Mouse (Mus musculus): ENCODE data around the gene Nedd9. TPM values are rescaled to one million over a fixed set of nuclear protein-coding genes. Genes with fewer than 3 reads are reported as not detected.

Gene Nedd9
- total and polyA plus RNA-seq, 2 experiments, result 2.5 to 3.3 TPM

DNA sequence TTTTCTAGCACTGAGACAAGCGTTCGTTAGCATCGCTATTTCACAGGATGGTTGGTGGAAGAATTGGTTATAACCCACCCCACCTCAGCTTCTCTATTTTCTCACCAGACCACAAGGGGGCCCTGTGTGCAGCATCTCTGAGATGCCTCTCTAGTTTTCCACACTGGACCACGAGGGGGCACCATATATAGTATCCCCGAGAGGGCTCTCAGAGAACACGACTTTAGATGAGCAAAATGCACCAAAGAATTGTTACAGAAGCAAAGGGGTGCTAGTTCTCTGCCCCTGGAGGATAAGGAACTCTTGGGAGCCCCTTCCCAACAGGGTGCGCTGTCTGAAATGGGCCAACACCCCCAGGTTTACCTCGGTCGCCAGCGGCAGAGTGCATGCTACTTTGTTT lies 184.4 kb downstream of the Nedd9 start:
- no peaks in the 10 kb centered on the region for H3K79me2 ChIP-seq (ENCODE audit: control insufficient read depth, insufficient read depth, low read length)
- WGBS, result 63% methylated on average over 10 of the region's 10 CpGs
- H3K9ac ChIP-seq (ENCODE audit: low read depth, low read length), result no peak overlapping the region
- no peaks in the 10 kb centered on the region for H3K36me3 ChIP-seq (ENCODE audit: control insufficient read depth, insufficient read depth, low read length)
- no peak for TF ChIP-seq POLR2A (IDR thresholded peaks at IDR 0.05; ENCODE audit: extremely low read depth, insufficient read depth, low read length)
- TF ChIP-seq CTCF (IDR thresholded peaks at IDR 0.05; ENCODE audit: low read depth, low read length), result peak; percentile 60
- DNase-seq (ENCODE audit: extremely low read depth, low read depth, low spot score), result peak; percentile 43
- H3K27ac ChIP-seq (replicated peaks; ENCODE audit: insufficient read depth, low read depth, low read length), result no peak overlapping the region
- no peak overlapping the region for H3K4me3 ChIP-seq (ENCODE audit: insufficient read depth, low read depth, low read length)
- no peaks in the 10 kb centered on the region for H3K27me3 ChIP-seq (ENCODE audit: control insufficient read depth, insufficient read depth, low read length)
- no peaks in the 10 kb centered on the region; the same call in 1 of the 2 replicates for H3K4me1 ChIP-seq (ENCODE audit: control insufficient read depth, insufficient read depth, low read length)

DNA sequence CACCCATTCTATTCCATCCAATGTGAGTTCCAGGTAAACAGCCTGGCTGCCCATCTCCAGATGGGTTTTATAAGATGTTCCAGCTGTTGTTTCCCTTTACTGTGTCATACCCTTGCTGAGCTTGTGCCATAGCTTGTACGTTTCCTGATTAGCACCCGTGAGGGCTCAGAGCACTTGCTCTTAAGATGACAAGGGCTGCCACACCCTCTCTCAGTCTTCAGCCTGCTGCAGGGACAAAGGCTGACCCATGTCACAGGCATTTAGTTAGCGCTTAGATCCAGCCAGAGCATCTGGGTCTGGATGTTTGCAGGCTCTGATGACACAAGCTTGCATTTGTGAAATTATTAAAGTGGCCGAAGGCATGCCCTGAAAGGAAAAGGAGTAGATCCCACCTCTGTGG lies 187.1 kb downstream of the Nedd9 start:
- 79% methylated on average over 4 of the region's 4 CpGs for WGBS
- no peak for DNase-seq (ENCODE audit: extremely low read depth, low read depth, low spot score)
- no peaks in the 10 kb centered on the region; the same call in 1 of the 2 replicates for H3K4me1 ChIP-seq (ENCODE audit: control insufficient read depth, insufficient read depth, low read length)
- no peak for TF ChIP-seq CTCF (IDR thresholded peaks at IDR 0.05; ENCODE audit: low read depth, low read length)
- TF ChIP-seq POLR2A (IDR thresholded peaks at IDR 0.05; ENCODE audit: extremely low read depth, insufficient read depth, low read length), result no peak
- no peak overlapping the region for H3K4me3 ChIP-seq (ENCODE audit: insufficient read depth, low read depth, low read length)
- H3K79me2 ChIP-seq (ENCODE audit: control insufficient read depth, insufficient read depth, low read length), result no peaks in the 10 kb centered on the region
- H3K27ac ChIP-seq (replicated peaks; ENCODE audit: insufficient read depth, low read depth, low read length), result no peak overlapping the region
- no peaks in the 10 kb centered on the region for H3K36me3 ChIP-seq (ENCODE audit: control insufficient read depth, insufficient read depth, low read length)
- H3K27me3 ChIP-seq (ENCODE audit: control insufficient read depth, insufficient read depth, low read length), result no peaks in the 10 kb centered on the region
- no peak overlapping the region for H3K9ac ChIP-seq (ENCODE audit: low read depth, low read length)

DNA sequence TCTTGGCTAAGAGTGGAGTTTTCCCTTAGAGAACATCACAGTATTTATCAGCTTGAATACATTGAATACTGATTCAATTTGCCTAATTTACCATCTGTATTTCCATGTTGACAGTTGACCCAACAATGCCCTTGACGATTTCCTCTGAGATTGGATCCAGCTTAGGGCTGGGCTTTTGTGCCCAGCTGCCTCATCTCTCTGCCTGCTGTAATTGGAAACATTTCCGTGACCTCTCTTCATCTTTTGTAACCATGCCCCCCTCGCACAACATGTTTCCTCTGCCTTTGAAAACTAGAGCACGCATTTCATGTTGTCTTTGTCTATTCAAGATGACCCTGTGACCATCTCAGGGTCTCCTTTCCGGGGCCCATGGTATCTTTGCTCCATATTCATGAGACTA lies 188.2 kb downstream of the Nedd9 start:
- Histone ChIP-seq H3K9ac (ENCODE audit: low read depth, low read length) (no peak overlapping the region), H3K36me3 (ENCODE audit: control insufficient read depth, insufficient read depth, low read length) (no peaks in the 10 kb centered on the region), H3K4me1 (ENCODE audit: control insufficient read depth, insufficient read depth, low read length) (no peaks in the 10 kb centered on the region; the same call in 1 of the 2 replicates), H3K4me3 (ENCODE audit: insufficient read depth, low read depth, low read length) (no peak overlapping the region), H3K27ac (replicated peaks; ENCODE audit: insufficient read depth, low read depth, low read length) (no peak overlapping the region), H3K79me2 (ENCODE audit: control insufficient read depth, insufficient read depth, low read length) (no peaks in the 10 kb centered on the region), H3K27me3 (ENCODE audit: control insufficient read depth, insufficient read depth, low read length) (no peaks in the 10 kb centered on the region)
- DNase-seq (ENCODE audit: extremely low read depth, low read depth, low spot score), result no peak
- no peak for TF ChIP-seq POLR2A (IDR thresholded peaks at IDR 0.05; ENCODE audit: extremely low read depth, insufficient read depth, low read length)
- WGBS, result 62% methylated on average over 5 of the region's 5 CpGs

DNA sequence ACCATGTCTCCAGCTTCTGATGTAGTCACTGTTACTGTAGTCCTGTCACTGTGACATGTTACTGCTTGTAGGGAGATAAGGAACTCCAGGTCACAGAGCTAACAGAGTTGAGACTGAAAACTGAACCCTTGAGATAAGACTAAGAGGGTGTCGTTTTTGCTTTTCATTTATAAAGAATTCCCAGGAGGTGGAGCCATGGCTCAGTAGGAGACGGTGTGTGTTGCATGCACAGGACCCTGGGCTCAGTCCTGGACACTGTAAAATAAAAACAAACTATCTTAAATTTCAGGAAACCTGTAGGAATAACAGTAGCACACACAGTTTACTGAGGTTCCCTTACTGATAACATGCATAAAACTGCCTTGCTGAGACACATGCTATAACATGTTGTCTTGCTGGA lies 188.6 kb downstream of the Nedd9 start:
- H3K36me3 ChIP-seq (ENCODE audit: control insufficient read depth, insufficient read depth, low read length), result no peaks in the 10 kb centered on the region
- TF ChIP-seq CTCF (IDR thresholded peaks at IDR 0.05; ENCODE audit: low read depth, low read length) (peak; percentile 6; the same call in 1 of the 2 replicates), POLR2A (IDR thresholded peaks at IDR 0.05; ENCODE audit: extremely low read depth, insufficient read depth, low read length) (no peak)
- 31% methylated on average over 2 of the region's 2 CpGs for WGBS
- H3K27me3 ChIP-seq (ENCODE audit: control insufficient read depth, insufficient read depth, low read length), result no peaks in the 10 kb centered on the region
- no peak for DNase-seq (ENCODE audit: extremely low read depth, low read depth, low spot score)
- H3K27ac ChIP-seq (replicated peaks; ENCODE audit: insufficient read depth, low read depth, low read length), result no peak overlapping the region
- no peaks in the 10 kb centered on the region; the same call in 1 of the 2 replicates for H3K4me1 ChIP-seq (ENCODE audit: control insufficient read depth, insufficient read depth, low read length)
- no peaks in the 10 kb centered on the region for H3K79me2 ChIP-seq (ENCODE audit: control insufficient read depth, insufficient read depth, low read length)
- no peak overlapping the region for H3K9ac ChIP-seq (ENCODE audit: low read depth, low read length)
- no peak overlapping the region for H3K4me3 ChIP-seq (ENCODE audit: insufficient read depth, low read depth, low read length)

DNA sequence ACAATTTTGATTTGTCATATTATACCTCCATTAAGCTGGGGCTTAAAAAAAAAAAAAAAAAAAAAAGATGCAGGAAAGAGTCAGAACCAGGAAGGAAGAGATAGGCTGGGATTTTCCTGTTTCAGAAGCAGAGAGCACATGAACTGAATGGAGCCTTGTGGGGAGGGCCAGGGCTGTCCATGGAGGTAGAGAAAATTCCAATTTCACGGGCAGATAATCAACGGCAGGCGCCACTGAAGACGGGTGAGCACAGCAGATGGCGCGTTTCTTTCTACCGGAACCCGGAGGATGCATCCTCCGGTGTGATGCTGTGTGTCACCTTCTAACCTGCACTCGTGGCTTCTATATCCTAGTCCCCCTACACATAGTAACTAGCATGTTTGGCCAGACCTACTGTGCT lies 190.8 kb downstream of the Nedd9 start:
- 84% methylated on average over 10 of the region's 10 CpGs for WGBS
- no peaks in the 10 kb centered on the region; the same call in 1 of the 2 replicates for H3K4me1 ChIP-seq (ENCODE audit: control insufficient read depth, insufficient read depth, low read length)
- H3K36me3 ChIP-seq (ENCODE audit: control insufficient read depth, insufficient read depth, low read length), result no peaks in the 10 kb centered on the region
- no peak overlapping the region for H3K9ac ChIP-seq (ENCODE audit: low read depth, low read length)
- no peak overlapping the region for H3K4me3 ChIP-seq (ENCODE audit: insufficient read depth, low read depth, low read length)
- TF ChIP-seq POLR2A (IDR thresholded peaks at IDR 0.05; ENCODE audit: extremely low read depth, insufficient read depth, low read length), result no peak
- TF ChIP-seq CTCF (IDR thresholded peaks at IDR 0.05; ENCODE audit: low read depth, low read length), result no peak
- H3K27ac ChIP-seq (replicated peaks; ENCODE audit: insufficient read depth, low read depth, low read length), result no peak overlapping the region
- no peak for DNase-seq (ENCODE audit: extremely low read depth, low read depth, low spot score)
- H3K79me2 ChIP-seq (ENCODE audit: control insufficient read depth, insufficient read depth, low read length), result no peaks in the 10 kb centered on the region
- H3K27me3 ChIP-seq (ENCODE audit: control insufficient read depth, insufficient read depth, low read length), result no peaks in the 10 kb centered on the region

DNA sequence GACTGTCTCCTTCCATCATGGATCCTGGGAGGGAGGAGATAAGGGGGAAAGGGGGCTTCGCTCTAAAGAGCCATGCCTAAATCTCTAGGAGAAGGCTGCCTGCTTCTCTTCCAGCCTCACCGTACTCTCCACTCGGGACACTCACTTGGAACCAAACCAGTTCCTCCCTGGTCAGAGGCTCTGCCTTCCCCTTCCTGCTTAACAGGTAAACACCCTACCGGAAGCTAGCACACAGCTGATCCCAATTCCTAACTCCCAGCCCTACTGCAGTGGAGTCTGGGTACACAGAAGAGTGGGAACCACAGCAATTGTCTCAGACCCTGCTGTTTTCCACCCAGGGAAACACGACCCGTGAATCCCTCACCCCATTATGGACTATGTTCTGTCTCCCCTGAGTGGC lies 191.3 kb downstream of the Nedd9 start:
- H3K27me3 ChIP-seq (ENCODE audit: control insufficient read depth, insufficient read depth, low read length), result no peaks in the 10 kb centered on the region
- no peak overlapping the region for H3K9ac ChIP-seq (ENCODE audit: low read depth, low read length)
- no peak overlapping the region for H3K4me3 ChIP-seq (ENCODE audit: insufficient read depth, low read depth, low read length)
- no peak overlapping the region for H3K27ac ChIP-seq (replicated peaks; ENCODE audit: insufficient read depth, low read depth, low read length)
- WGBS, result 68% methylated on average over 6 of the region's 6 CpGs
- no peak for TF ChIP-seq POLR2A (IDR thresholded peaks at IDR 0.05; ENCODE audit: extremely low read depth, insufficient read depth, low read length)
- TF ChIP-seq CTCF (IDR thresholded peaks at IDR 0.05; ENCODE audit: low read depth, low read length), result no peak
- no peaks in the 10 kb centered on the region; the same call in 1 of the 2 replicates for H3K4me1 ChIP-seq (ENCODE audit: control insufficient read depth, insufficient read depth, low read length)
- H3K36me3 ChIP-seq (ENCODE audit: control insufficient read depth, insufficient read depth, low read length), result no peaks in the 10 kb centered on the region
- H3K79me2 ChIP-seq (ENCODE audit: control insufficient read depth, insufficient read depth, low read length), result no peaks in the 10 kb centered on the region
- DNase-seq (ENCODE audit: extremely low read depth, low read depth, low spot score), result no peak
